Mouse (Mus musculus) MN1 (cell line): ENCODE data around the gene Ankrd13d.
A peak's percentile ranks its signal among the peaks of the same experiment; 100 is the strongest.

ENCODE experiments used
- DNase-seq: peaks from one replicate; pipeline ENCODE4 v3.0.0-alpha.2; 2016; ENCODE audit warnings: low spot score

Ankrd13d gene

GRCm38 (mm10) chr19:4227446-4227845 lies 55.5 kb downstream of the Ankrd13d start:
- DNase-seq, result no peak

- no peak for DNase-seq
Observed at GRCm38 (mm10) chr19:4226779-4227178, 56.2 kb downstream of the Ankrd13d start.

GRCm38 (mm10) chr19:4222165-4222564 lies 60.8 kb downstream of the Ankrd13d start:
- peak; percentile 61 for DNase-seq

- peak; percentile 52 for DNase-seq
Observed at GRCm38 (mm10) chr19:4220957-4221743, 61.8 kb downstream of the Ankrd13d start.

GRCm38 (mm10) chr19:4220416-4220815 lies 62.5 kb downstream of the Ankrd13d start:
- no peak for DNase-seq
